Mouse (Mus musculus) heart, postnatal 25 days (tissue): ENCODE data around the gene Casp2. TPM values are rescaled to one million over a fixed set of nuclear protein-coding genes. Genes with fewer than 3 reads are reported as not detected.

Experiments used
- DNase-seq: peaks from one replicate; pipeline ENCODE4 v3.0.0; 2022; ENCODE audit warnings: low spot score
- intact Hi-C: fragments of 180-260 bp; cut with DNase I; formaldehyde crosslinking; loops from one replicate; pipeline ENCODE4 v1.15.1; 2025
- total RNA-seq, 2 experiments: library from RNA; stranded (reverse); gene quantifications; 2 replicates each; pipeline ENCODE4 v1.2.3; 2021

The Casp2 gene
- total RNA-seq, 2 experiments from 2014 or later: 10.5 to 11.7 TPM

DNA sequence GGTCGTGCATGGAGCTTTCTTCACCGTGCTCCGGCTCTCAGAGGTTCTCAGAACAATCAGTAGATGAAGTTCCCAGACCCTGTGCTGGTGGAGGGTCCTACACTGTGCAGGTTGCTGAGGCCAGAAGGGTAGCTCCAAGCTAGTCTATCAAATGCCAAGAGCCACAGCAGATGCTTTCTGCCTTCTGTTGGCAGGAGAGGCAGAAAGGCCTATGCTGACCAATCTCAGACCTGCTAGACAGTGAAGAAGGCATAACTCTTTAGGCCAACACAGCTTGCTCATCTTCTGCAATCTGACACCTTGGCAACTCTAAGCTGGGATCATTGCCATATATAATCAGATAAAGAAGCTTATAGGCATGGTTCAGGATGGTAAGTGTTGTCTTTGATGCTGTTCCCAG lies 65.4 kb downstream of the Casp2 start:
- DNase-seq: no peak
- intact Hi-C loops: no loop called here

DNA sequence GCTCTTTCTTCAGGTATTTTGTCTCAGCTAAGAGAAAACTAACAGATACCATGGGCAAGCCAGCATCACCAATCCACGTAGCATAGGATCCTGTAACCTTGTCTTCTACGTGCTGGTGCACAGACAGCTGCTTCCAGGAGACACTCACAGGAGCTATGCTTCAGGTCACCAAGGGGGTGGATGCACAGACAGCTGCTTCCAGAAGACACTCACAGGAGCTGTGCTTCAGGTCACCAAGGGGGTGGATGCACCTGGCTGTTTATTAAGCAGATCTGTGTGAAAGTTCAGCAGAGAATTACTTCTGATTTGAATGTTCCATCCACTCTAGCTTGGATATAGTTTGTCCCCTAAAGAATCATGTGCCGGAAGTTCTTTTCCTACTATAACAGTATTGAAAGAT lies 66.2 kb downstream of the Casp2 start:
- no peak for DNase-seq
- intact Hi-C loops: no loop called here

Other genes with a start within 250 kb of the Casp2 start
- gene Sva, start 226.6 kb upstream of the Casp2 start, total RNA-seq: not detected
- not detected for gene Tas2r139, start 124.0 kb upstream of the Casp2 start, total RNA-seq
- not detected for gene Tas2r144, start 49.7 kb upstream of the Casp2 start, total RNA-seq
- 100 to 1,000 TPM; 119 to 129 TPM for gene Gstk1, start 19.1 kb upstream of the Casp2 start, total RNA-seq
- gene Tmem139, start 3.0 kb upstream of the Casp2 start, total RNA-seq: under 1 TPM in 1 of 2 experiments, not detected in 1; 0.29 TPM
- 1 to 10 TPM; 4.3 to 4.9 TPM for gene Clcn1, start 21.7 kb downstream of the Casp2 start, total RNA-seq
- 1 to 10 TPM in 1 of 2 experiments, under 1 TPM in 1; 0.59 to 1.1 TPM for gene Fam131b, start 59.7 kb downstream of the Casp2 start, total RNA-seq
- gene Zyx, start 84.6 kb downstream of the Casp2 start, total RNA-seq: 10 to 100 TPM; 57.1 to 59.8 TPM
- gene Epha1, start 108.3 kb downstream of the Casp2 start, total RNA-seq: under 1 TPM; 0.26 to 0.31 TPM
- gene Tas2r143, start 135.3 kb downstream of the Casp2 start, total RNA-seq: under 1 TPM in 1 of 2 experiments, not detected in 1; 0.39 TPM
- gene Tas2r135, start 140.4 kb downstream of the Casp2 start, total RNA-seq: not detected
- gene Tas2r126, start 169.6 kb downstream of the Casp2 start, total RNA-seq: not detected
- not detected for gene Olfr458, start 200.2 kb downstream of the Casp2 start, total RNA-seq
- gene Olfr457, start 211.3 kb downstream of the Casp2 start, total RNA-seq: not detected
- gene Olfr456, start 222.2 kb downstream of the Casp2 start, total RNA-seq: not detected